Mouse (Mus musculus): ENCODE results near the gene Slc36a2.

GRCm38 (mm10) chr11:55170501-55170900, 14.4 kb downstream of the Slc36a2 start:
- no peak for TF ChIP-seq CTCF (IDR thresholded peaks at IDR 0.05; ENCODE audit: extremely low read depth, insufficient read depth, low read length)
- TF ChIP-seq POLR2A (IDR thresholded peaks at IDR 0.05; ENCODE audit: extremely low read depth, insufficient read depth, low read length) = no peak
